Mouse (Mus musculus) hindbrain, embryonic 11.5 days (tissue): Measurements from ENCODE around the gene 5730480H06Rik. TPM values are rescaled to one million over a fixed set of nuclear protein-coding genes. Genes with fewer than 3 reads are reported as not detected.

ENCODE experiments used
- ATAC-seq: fragments of 200-750 bp; cut with Nextera tagmentation; 2 replicates; pipeline ENCODE4 v1.8.0; 2017; ENCODE audit warnings: mild to moderate bottlenecking, moderate TSS enrichment, moderate library complexity; ENCODE audit not compliant: low FRiP score
- DNase-seq: peaks from one replicate; pipeline ENCODE4 v3.0.0-alpha.2; 2015; ENCODE audit warnings: low spot score
- H3K27ac ChIP-seq: fragments of 300-500 bp; sonication (generic); 2 replicates; pipeline ENCODE4 v1.5.1; 2014; ENCODE audit warnings: mild to moderate bottlenecking, low read depth, low read length
- H3K27me3 ChIP-seq: fragments of 300-500 bp; sonication (generic); 2 replicates; pipeline ENCODE4 v1.6.1; 2014; ENCODE audit warnings: mild to moderate bottlenecking, low read length, moderate library complexity, mixed read lengths; ENCODE audit not compliant: control insufficient read depth, insufficient read depth
- H3K36me3 ChIP-seq: fragments of 300-500 bp; sonication (generic); 2 replicates; pipeline ENCODE4 v1.6.1; 2014; ENCODE audit warnings: mild to moderate bottlenecking, low read length, moderate library complexity, mixed read lengths; ENCODE audit not compliant: control insufficient read depth, insufficient read depth
- H3K4me1 ChIP-seq: fragments of 300-500 bp; sonication (generic); replicated peaks from 2 replicates; pipeline ENCODE4 v1.6.1; 2014; ENCODE audit warnings: low read length, mixed read lengths; ENCODE audit not compliant: control insufficient read depth, insufficient read depth
- H3K4me2 ChIP-seq: fragments of 300-500 bp; sonication (generic); replicated peaks from 2 replicates; pipeline ENCODE4 v1.6.1; 2014; ENCODE audit warnings: mild to moderate bottlenecking, low read depth, low read length
- H3K4me3 ChIP-seq: fragments of 300-500 bp; sonication (generic); 2 replicates; pipeline ENCODE4 v1.5.1; 2014; ENCODE audit warnings: low read depth, low read length
- H3K9ac ChIP-seq: fragments of 300-500 bp; sonication (generic); 2 replicates; pipeline ENCODE4 v1.6.1; 2014; ENCODE audit warnings: low read depth, low read length
- H3K9me3 ChIP-seq: fragments of 300-500 bp; sonication (generic); 2 replicates; pipeline ENCODE4 v1.6.1; 2016; ENCODE audit warnings: low read length; ENCODE audit not compliant: control insufficient read depth
- WGBS: fragments of 180-500 bp; shearing (Covaris S2); extraction: QIAGEN DNeasy Blood & Tissue Kit; methylation state at CpG from one replicate; pipeline ENCODE4 v1.1.7; 2014; 5-methylcytosine and 5-hydroxymethylcytosine counted together
- polyA plus RNA-seq: library from polyadenylated mRNA; unstranded; fragments of >200 nt; fragmentation: Nextera tagmentation; extraction: Ambion mirVana; gene quantifications from 2 replicates; pipeline ENCODE4 v1.2.1, GENCODE M21; 2014

The 5730480H06Rik gene
- polyA plus RNA-seq = 27.3 and 31.1 TPM in 2 replicates

- no peak for ATAC-seq
- 94% methylated on average over 8 of the region's 8 CpGs for WGBS
Observed at GRCm38 (mm10) chr5:48327652-48328051, at the start of gene 5730480H06Rik. 5730480H06Rik (plus strand) TSS chr5:48327952.

DNA sequence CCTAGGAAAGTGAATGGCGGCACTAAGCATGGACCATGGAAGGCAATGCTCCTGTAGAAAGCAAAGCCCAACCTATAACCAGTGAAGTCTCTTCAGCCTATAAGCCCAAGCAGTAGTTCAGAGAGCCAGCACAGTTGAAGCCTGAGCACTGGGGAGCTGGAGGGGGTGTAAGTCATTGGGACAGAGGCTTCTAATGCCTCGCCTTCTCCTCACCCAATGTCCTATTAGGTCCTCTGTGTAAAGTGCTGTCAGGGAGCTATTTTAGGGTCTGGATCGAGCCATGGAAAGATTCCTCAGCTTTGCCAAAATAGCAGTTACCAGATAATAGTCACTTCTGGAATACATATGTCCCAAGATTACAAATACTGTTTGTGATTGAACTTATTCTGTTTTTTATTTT, 26.6 kb upstream of the 5730480H06Rik start:
- no peak overlapping the region for H3K4me2 ChIP-seq
- H3K4me1 ChIP-seq = no peaks in the 10 kb centered on the region
- no peak for ATAC-seq

More at GRCm38 (mm10) chr5:48327652-48328051, at the start of gene 5730480H06Rik:
- no peak within 1 kb of the TSS for H3K4me2 ChIP-seq
- H3K4me1 ChIP-seq = no peaks in the 10 kb centered on the region
- no peak within 1 kb of the TSS for H3K9ac ChIP-seq
- H3K36me3 ChIP-seq = no peaks in the 10 kb centered on the region
- no peaks in the 10 kb centered on the region for H3K9me3 ChIP-seq
- no peaks in the 10 kb centered on the region for H3K27me3 ChIP-seq
- H3K27ac ChIP-seq = no peak within 1 kb of the TSS
- no peak for DNase-seq
- no peak within 1 kb of the TSS for H3K4me3 ChIP-seq

GRCm38 (mm10) chr5:48315057-48315602, 12.6 kb upstream of the 5730480H06Rik start:
- Histone ChIP-seq H3K27ac (no peak overlapping the region), H3K4me1 (no peaks in the 10 kb centered on the region), H3K36me3 (no peaks in the 10 kb centered on the region), H3K9me3 (no peaks in the 10 kb centered on the region), H3K27me3 (no peaks in the 10 kb centered on the region), H3K9ac (no peak overlapping the region), H3K4me3 (no peak overlapping the region), H3K4me2 (no peak overlapping the region)
- ATAC-seq (no peak), DNase-seq (no peak)
- 82% methylated on average over 6 of the region's 6 CpGs for WGBS

More for the DNA sequence above, 26.6 kb upstream of the 5730480H06Rik start:
- WGBS = 94% methylated on average over 3 of the region's 3 CpGs
- Histone ChIP-seq H3K27ac (no peak overlapping the region), H3K9me3 (no peaks in the 10 kb centered on the region), H3K9ac (no peak overlapping the region), H3K27me3 (no peaks in the 10 kb centered on the region), H3K36me3 (no peaks in the 10 kb centered on the region), H3K4me3 (no peak overlapping the region)
- DNase-seq = no peak

GRCm38 (mm10) chr5:48320597-48320996, 7.2 kb upstream of the 5730480H06Rik start:
- WGBS = 62% methylated on average over 4 of the region's 4 CpGs
- DNase-seq (no peak), ATAC-seq (no peak)
- Histone ChIP-seq H3K27me3 (no peaks in the 10 kb centered on the region), H3K27ac (no peak overlapping the region), H3K4me1 (no peaks in the 10 kb centered on the region), H3K4me3 (no peak overlapping the region), H3K9ac (no peak overlapping the region), H3K36me3 (no peaks in the 10 kb centered on the region), H3K4me2 (no peak overlapping the region), H3K9me3 (no peaks in the 10 kb centered on the region)

DNA sequence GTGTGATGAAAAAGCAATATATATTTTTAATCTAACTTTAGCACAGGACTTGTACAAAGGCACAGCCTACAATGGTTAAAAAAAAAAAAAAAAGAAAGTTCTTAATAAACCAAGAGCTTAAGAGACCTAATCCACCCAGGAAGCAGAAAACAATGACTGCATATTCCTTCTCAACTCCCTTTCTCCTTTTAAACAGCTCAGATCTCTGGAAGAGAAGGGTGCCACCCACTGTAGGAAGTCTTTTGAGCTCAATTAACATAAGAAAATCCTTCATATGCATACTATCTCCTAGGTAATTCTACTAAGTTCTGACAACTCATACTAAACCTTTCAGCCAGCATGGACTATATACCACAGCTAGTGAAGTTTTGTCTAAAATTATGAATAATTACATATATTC, 1.5 kb upstream of the 5730480H06Rik start:
- no peaks in the 10 kb centered on the region for H3K27me3 ChIP-seq
- H3K27ac ChIP-seq = no peak overlapping the region
- no peaks in the 10 kb centered on the region for H3K36me3 ChIP-seq
- no peak overlapping the region for H3K4me2 ChIP-seq
- ATAC-seq = no peak
- H3K9me3 ChIP-seq = no peaks in the 10 kb centered on the region
- H3K4me3 ChIP-seq = no peak overlapping the region
- no peak for DNase-seq
- H3K4me1 ChIP-seq = no peaks in the 10 kb centered on the region
- H3K9ac ChIP-seq = no peak overlapping the region

- H3K27ac ChIP-seq = no peak overlapping the region
- DNase-seq (no peak), ATAC-seq (no peak)
- no peak overlapping the region for H3K9ac ChIP-seq
- WGBS = 94% methylated on average over 2 of the region's 2 CpGs
- H3K27me3 ChIP-seq = no peaks in the 10 kb centered on the region
- no peak overlapping the region for H3K4me3 ChIP-seq
- H3K4me2 ChIP-seq = no peak overlapping the region
- no peaks in the 10 kb centered on the region for H3K4me1 ChIP-seq
- H3K36me3 ChIP-seq = no peaks in the 10 kb centered on the region
- no peaks in the 10 kb centered on the region for H3K9me3 ChIP-seq
Observed at GRCm38 (mm10) chr5:48329751-48330150, 2.0 kb downstream of the 5730480H06Rik start.

DNA sequence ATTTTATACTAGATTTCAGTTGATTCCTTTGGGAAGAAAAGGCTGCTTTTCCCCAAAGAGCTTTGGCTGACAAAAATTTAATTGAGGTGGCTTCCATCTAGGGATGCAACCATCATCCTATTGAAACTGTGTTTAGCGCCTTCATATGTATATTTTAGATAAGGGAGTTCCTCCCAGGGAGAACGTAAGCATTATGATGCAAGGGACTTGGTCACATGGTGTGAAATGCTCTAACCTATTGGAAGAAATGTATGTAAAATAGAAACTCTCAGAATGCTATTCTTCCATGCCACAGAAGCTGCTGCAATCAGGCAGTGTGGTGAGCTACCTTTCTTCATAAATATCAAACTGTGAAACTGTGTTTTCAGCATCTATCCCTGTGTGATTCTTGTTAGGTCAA, 3.1 kb downstream of the 5730480H06Rik start:
- Histone ChIP-seq H3K4me1 (no peaks in the 10 kb centered on the region), H3K27me3 (no peaks in the 10 kb centered on the region)
- WGBS = 87% methylated on average over 2 of the region's 2 CpGs

DNA sequence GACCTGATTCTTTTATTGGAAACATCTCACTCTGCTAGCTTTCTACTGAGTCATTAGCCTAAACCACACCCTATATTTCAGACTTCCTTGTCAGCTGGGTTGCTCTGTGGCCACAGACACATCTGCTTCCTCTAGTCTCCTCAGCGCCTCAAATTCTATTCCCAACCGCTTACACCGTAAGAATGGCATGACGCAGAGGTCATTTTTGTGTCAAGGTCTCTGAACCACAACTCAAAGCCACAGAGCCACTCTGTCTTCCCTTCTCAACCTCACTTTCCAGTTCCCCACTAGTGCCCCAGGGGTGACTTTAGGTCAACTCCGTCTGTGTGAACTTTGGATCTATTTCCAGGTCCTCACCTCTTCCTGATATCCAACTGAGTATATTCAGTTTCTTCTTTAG, 3.7 kb downstream of the 5730480H06Rik start:
- no peaks in the 10 kb centered on the region for H3K27me3 ChIP-seq
- H3K4me3 ChIP-seq = no peak overlapping the region
- no peaks in the 10 kb centered on the region for H3K9me3 ChIP-seq
- H3K4me2 ChIP-seq = no peak overlapping the region
- no peak overlapping the region for H3K9ac ChIP-seq
- H3K27ac ChIP-seq = no peak overlapping the region
- no peaks in the 10 kb centered on the region for H3K36me3 ChIP-seq
- DNase-seq (no peak), ATAC-seq (no peak)
- 51% methylated on average over 5 of the region's 5 CpGs for WGBS
- no peaks in the 10 kb centered on the region for H3K4me1 ChIP-seq

More for the DNA sequence above, 3.1 kb downstream of the 5730480H06Rik start:
- ATAC-seq (no peak), DNase-seq (no peak)
- no peaks in the 10 kb centered on the region for H3K9me3 ChIP-seq
- H3K4me2 ChIP-seq = no peak overlapping the region
- no peaks in the 10 kb centered on the region for H3K36me3 ChIP-seq
- H3K27ac ChIP-seq = no peak overlapping the region
- H3K9ac ChIP-seq = no peak overlapping the region
- H3K4me3 ChIP-seq = no peak overlapping the region

DNA sequence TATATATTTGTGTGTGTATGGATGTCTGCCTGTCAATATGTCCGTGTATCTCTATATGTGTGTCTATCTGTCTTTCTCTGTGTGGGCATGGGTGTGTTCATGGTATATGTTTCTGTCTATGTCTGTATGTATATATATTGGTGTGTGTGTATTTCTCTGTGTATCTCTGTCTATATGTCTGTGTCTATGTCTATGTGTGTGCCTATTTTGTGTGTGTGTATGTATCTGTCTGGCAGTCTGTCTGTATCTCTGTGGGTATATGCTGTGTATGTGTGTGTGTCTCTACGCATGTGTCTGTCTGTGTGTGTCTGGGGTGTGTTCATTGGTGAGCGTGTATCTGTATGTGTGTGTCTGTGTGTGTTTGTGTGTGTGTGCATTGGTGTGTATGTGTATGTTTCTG, 5.7 kb downstream of the 5730480H06Rik start:
- no peaks in the 10 kb centered on the region for H3K9me3 ChIP-seq
- no peak overlapping the region for H3K27ac ChIP-seq
- no peaks in the 10 kb centered on the region for H3K36me3 ChIP-seq
- 90% methylated on average over 3 of the region's 3 CpGs for WGBS
- DNase-seq = no peak
- peak; percentile 47; the same call in 1 of the 2 replicates for ATAC-seq
- no peak overlapping the region for H3K9ac ChIP-seq
- H3K4me1 ChIP-seq = no peaks in the 10 kb centered on the region
- no peaks in the 10 kb centered on the region for H3K27me3 ChIP-seq
- H3K4me2 ChIP-seq = no peak overlapping the region
- H3K4me3 ChIP-seq = no peak overlapping the region
